Mouse (Mus musculus) heart, embryonic 16.5 days (tissue): Measurements from ENCODE around the gene Lef1. TPM values are rescaled to one million over a fixed set of nuclear protein-coding genes. Genes with fewer than 3 reads are reported as not detected.
A peak's percentile ranks its signal among the peaks of the same experiment; 100 is the strongest.

ENCODE experiments used
- ATAC-seq: fragments of 200-750 bp; cut with Nextera tagmentation; replicated peaks from 2 replicates; pipeline ENCODE4 v1.8.0; 2017; ENCODE audit warnings: moderate number of reproducible peaks; ENCODE audit not compliant: insufficient read depth, low FRiP score; ENCODE audit errors: extremely low read depth
- H3K27ac ChIP-seq: fragments of 300-500 bp; sonication (generic); 2 replicates; pipeline ENCODE4 v1.5.1; 2014; ENCODE audit warnings: mild to moderate bottlenecking, low read length, control low read depth, moderate library complexity
- H3K27me3 ChIP-seq: fragments of 300-500 bp; sonication (generic); 2 replicates; pipeline ENCODE4 v1.6.1; 2014; ENCODE audit warnings: low read length, mixed read lengths; ENCODE audit not compliant: control insufficient read depth, insufficient read depth
- H3K36me3 ChIP-seq: fragments of 300-500 bp; sonication (generic); 2 replicates; pipeline ENCODE4 v1.6.1; 2014; ENCODE audit not compliant: control insufficient read depth, insufficient read depth
- H3K4me1 ChIP-seq: fragments of 300-500 bp; sonication (generic); 2 replicates; pipeline ENCODE4 v1.6.1; 2014; ENCODE audit warnings: low read length, mixed read lengths; ENCODE audit not compliant: control insufficient read depth, insufficient read depth
- H3K4me2 ChIP-seq: fragments of 300-500 bp; sonication (generic); 2 replicates; pipeline ENCODE4 v1.6.1; 2014; ENCODE audit warnings: low read depth, mild to moderate bottlenecking, control low read depth, low read length
- H3K4me3 ChIP-seq: fragments of 300-500 bp; sonication (generic); 2 replicates; pipeline ENCODE4 v1.5.1; 2014; ENCODE audit warnings: mild to moderate bottlenecking, control low read depth, low read length
- H3K9ac ChIP-seq: fragments of 300-500 bp; sonication (generic); 2 replicates; pipeline ENCODE4 v1.6.1; 2014; ENCODE audit warnings: low read length, control low read depth
- H3K9me3 ChIP-seq: fragments of 300-500 bp; sonication (generic); replicated peaks from 2 replicates; pipeline ENCODE4 v1.6.1; 2016; ENCODE audit warnings: low read length; ENCODE audit not compliant: control insufficient read depth
- WGBS: fragments of 180-500 bp; shearing (Covaris S2); extraction: QIAGEN DNeasy Blood & Tissue Kit; methylation state at CpG from one replicate; pipeline ENCODE4 v1.1.7; 2014; 5-methylcytosine and 5-hydroxymethylcytosine counted together
- polyA plus RNA-seq: library from polyadenylated mRNA; unstranded; fragments of >200 nt; fragmentation: Nextera tagmentation; extraction: Ambion mirVana; gene quantifications from 2 replicates; pipeline ENCODE4 v1.2.1, GENCODE M21; 2015

Lef1 gene
- polyA plus RNA-seq, 1 experiment from 2014 or later, result 38.4 TPM

GRCm38 (mm10) chr3:131266366-131267050 lies 156.2 kb downstream of the Lef1 start:
- no peaks in the 10 kb centered on the region for H3K9me3 ChIP-seq
- peak overlapping the region; percentile 79 for H3K27ac ChIP-seq
- 50% methylated on average over 3 of the region's 3 CpGs for WGBS
- H3K4me1 ChIP-seq, result peaks cover 41% of the 10 kb centered on the region
- H3K4me3 ChIP-seq, result no peak overlapping the region
- no peaks in the 10 kb centered on the region for H3K27me3 ChIP-seq
- H3K4me2 ChIP-seq, result peak overlapping the region; percentile 27; the same call in 1 of the 2 replicates
- peak; percentile 63 for ATAC-seq
- no peak overlapping the region for H3K9ac ChIP-seq
- H3K36me3 ChIP-seq, result peaks cover 17% of the 10 kb centered on the region

DNA sequence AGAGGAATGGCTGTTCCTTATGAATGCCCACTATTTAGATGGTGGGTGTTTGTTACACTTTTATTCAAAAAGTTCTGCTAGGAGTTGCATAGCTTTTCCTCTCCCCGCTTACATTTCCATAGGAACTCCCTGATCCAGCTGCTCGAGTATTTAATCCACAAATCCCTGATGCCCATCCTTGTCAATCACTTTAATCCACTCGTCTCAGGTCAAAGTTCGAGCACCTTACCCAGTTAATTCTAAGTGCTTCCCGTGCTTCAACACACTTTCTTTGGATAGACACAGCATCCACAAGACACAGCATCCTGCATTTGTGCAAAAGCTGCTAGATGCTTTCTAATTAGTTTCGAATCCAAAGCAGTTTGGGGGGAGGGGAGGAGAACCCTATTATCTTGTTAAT lies 160.1 kb downstream of the Lef1 start:
- H3K4me1 ChIP-seq, result peaks cover 40% of the 10 kb centered on the region
- ATAC-seq, result no peak
- 62% methylated on average over 6 of the region's 6 CpGs for WGBS

GRCm38 (mm10) chr3:131271157-131271556 lies 160.9 kb downstream of the Lef1 start:
- Histone ChIP-seq H3K9me3 (no peaks in the 10 kb centered on the region), H3K36me3 (0 out of 2 replicates have a peak, but pooled peaks cover 6% of the 10 kb centered on the region), H3K4me3 (peak overlapping the region; percentile 79), H3K9ac (peak overlapping the region; percentile 84), H3K4me1 (peaks cover 33% of the 10 kb centered on the region), H3K27ac (peak overlapping the region; percentile 91), H3K27me3 (no peaks in the 10 kb centered on the region), H3K4me2 (peak overlapping the region; percentile 67)
- peak; percentile 30; the same call in 1 of the 2 replicates for ATAC-seq
- 1% methylated on average over 8 of the region's 8 CpGs for WGBS

More for the DNA sequence above, 160.1 kb downstream of the Lef1 start:
- no peaks in the 10 kb centered on the region for H3K9me3 ChIP-seq
- H3K27me3 ChIP-seq, result no peaks in the 10 kb centered on the region
- H3K4me2 ChIP-seq, result peak overlapping the region; percentile 67
- H3K4me3 ChIP-seq, result peak overlapping the region; percentile 79
- H3K9ac ChIP-seq, result peak overlapping the region; percentile 18
- H3K27ac ChIP-seq, result peak overlapping the region; percentile 91; the same call in 1 of the 2 replicates
- H3K36me3 ChIP-seq, result 0 out of 2 replicates have a peak, but pooled peaks cover 6% of the 10 kb centered on the region

DNA sequence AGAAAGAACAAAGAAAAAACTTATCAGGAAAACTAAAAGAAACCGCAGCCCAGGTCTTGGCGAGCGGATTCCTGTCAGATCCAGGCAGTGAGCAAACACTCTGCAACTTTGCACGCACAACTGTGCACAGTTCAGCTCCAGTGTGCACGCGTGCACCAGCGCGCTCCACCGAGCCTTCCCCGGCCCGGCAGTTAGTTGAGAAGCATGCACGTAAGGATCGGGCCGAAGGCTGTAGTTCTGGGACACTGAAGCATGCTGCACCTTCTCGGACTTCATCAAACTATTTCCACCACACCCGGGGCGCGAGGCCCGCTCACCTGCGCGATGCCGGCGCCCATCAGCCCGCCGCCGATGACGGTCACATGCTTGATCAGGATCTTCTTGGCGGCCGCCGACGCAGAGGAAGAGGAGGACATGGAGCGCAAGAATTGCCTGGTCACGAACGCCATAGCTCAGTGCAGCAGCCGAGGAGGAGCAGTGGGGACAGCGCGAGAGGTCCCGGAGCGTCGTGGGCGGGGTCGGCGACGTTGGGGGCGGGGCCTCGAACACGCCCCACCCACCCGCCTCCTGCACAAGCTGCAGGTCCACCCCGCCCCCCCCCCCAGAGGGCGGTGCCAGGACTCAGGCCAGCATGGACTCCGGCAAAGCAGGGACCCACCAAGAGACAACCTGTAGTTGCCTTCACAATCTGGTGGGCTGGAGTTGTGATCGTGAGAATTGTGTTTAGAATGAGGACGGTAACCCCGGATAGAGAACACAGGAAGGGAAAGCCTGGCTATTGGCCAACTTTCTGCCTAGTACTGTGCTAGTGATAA lies 161.5 kb downstream of the Lef1 start, which contains the start of gene Hadh:
TSS of gene Hadh (minus strand) at position 543 of the 815 bp plus-strand sequence.
- no peaks in the 10 kb centered on the region for H3K27me3 ChIP-seq
- peak within 1 kb of the TSS; percentile 84 for H3K9ac ChIP-seq
- peaks cover 29% of the 10 kb centered on the region for H3K4me1 ChIP-seq
- H3K36me3 ChIP-seq, result 0 out of 2 replicates have a peak, but pooled peaks cover 6% of the 10 kb centered on the region
- no peaks in the 10 kb centered on the region for H3K9me3 ChIP-seq
- peak within 1 kb of the TSS; percentile 79 for H3K4me3 ChIP-seq
- ATAC-seq, result peak; percentile 92
- under 1% methylated on average over 54 of the region's 54 CpGs for WGBS
- H3K27ac ChIP-seq, result peak within 1 kb of the TSS; percentile 91
- peak within 1 kb of the TSS; percentile 67 for H3K4me2 ChIP-seq

GRCm38 (mm10) chr3:131272374-131273100 lies 162.3 kb downstream of the Lef1 start:
- Histone ChIP-seq H3K9me3 (no peaks in the 10 kb centered on the region), H3K27me3 (no peaks in the 10 kb centered on the region), H3K4me3 (peak overlapping the region; percentile 79), H3K4me2 (peak overlapping the region; percentile 67), H3K9ac (peak overlapping the region; percentile 45), H3K36me3 (no peaks in the 10 kb centered on the region), H3K4me1 (peaks cover 21% of the 10 kb centered on the region), H3K27ac (peak overlapping the region; percentile 28)
- no peak; the same call in none of the 2 replicates for ATAC-seq
- 28% methylated on average over 10 of the region's 10 CpGs for WGBS

Other genes starting within 250 kb of the Lef1 start
- 193 and 199 TPM in 2 replicates for gene Hadh, start 161.6 kb downstream of the Lef1 start, polyA plus RNA-seq
- gene Cyp2u1, start 192.8 kb downstream of the Lef1 start, polyA plus RNA-seq, result 14.0 and 15.8 TPM in 2 replicates